Mouse (Mus musculus) hindbrain, embryonic 11.5 days (tissue): ENCODE measurements around the gene Mical2. TPM values are rescaled to one million over a fixed set of nuclear protein-coding genes. Genes with fewer than 3 reads are reported as not detected.

Source experiments
- ATAC-seq: fragments of 200-750 bp; cut with Nextera tagmentation; 2 replicates; pipeline ENCODE4 v1.8.0; 2017; ENCODE audit warnings: mild to moderate bottlenecking, moderate TSS enrichment, moderate library complexity; ENCODE audit not compliant: low FRiP score
- DNase-seq: peaks from one replicate; pipeline ENCODE4 v3.0.0-alpha.2; 2015; ENCODE audit warnings: low spot score
- H3K27ac ChIP-seq: fragments of 300-500 bp; sonication (generic); 2 replicates; pipeline ENCODE4 v1.5.1; 2014; ENCODE audit warnings: mild to moderate bottlenecking, low read depth, low read length
- H3K27me3 ChIP-seq: fragments of 300-500 bp; sonication (generic); 2 replicates; pipeline ENCODE4 v1.6.1; 2014; ENCODE audit warnings: mild to moderate bottlenecking, low read length, moderate library complexity, mixed read lengths; ENCODE audit not compliant: control insufficient read depth, insufficient read depth
- H3K36me3 ChIP-seq: fragments of 300-500 bp; sonication (generic); 2 replicates; pipeline ENCODE4 v1.6.1; 2014; ENCODE audit warnings: mild to moderate bottlenecking, low read length, moderate library complexity, mixed read lengths; ENCODE audit not compliant: control insufficient read depth, insufficient read depth
- H3K4me1 ChIP-seq: fragments of 300-500 bp; sonication (generic); replicated peaks from 2 replicates; pipeline ENCODE4 v1.6.1; 2014; ENCODE audit warnings: low read length, mixed read lengths; ENCODE audit not compliant: control insufficient read depth, insufficient read depth
- H3K4me2 ChIP-seq: fragments of 300-500 bp; sonication (generic); replicated peaks from 2 replicates; pipeline ENCODE4 v1.6.1; 2014; ENCODE audit warnings: mild to moderate bottlenecking, low read depth, low read length
- H3K4me3 ChIP-seq: fragments of 300-500 bp; sonication (generic); 2 replicates; pipeline ENCODE4 v1.5.1; 2014; ENCODE audit warnings: low read depth, low read length
- H3K9ac ChIP-seq: fragments of 300-500 bp; sonication (generic); 2 replicates; pipeline ENCODE4 v1.6.1; 2014; ENCODE audit warnings: low read depth, low read length
- H3K9me3 ChIP-seq: fragments of 300-500 bp; sonication (generic); 2 replicates; pipeline ENCODE4 v1.6.1; 2016; ENCODE audit warnings: low read length; ENCODE audit not compliant: control insufficient read depth
- WGBS: fragments of 180-500 bp; shearing (Covaris S2); extraction: QIAGEN DNeasy Blood & Tissue Kit; methylation state at CpG from one replicate; pipeline ENCODE4 v1.1.7; 2014; 5-methylcytosine and 5-hydroxymethylcytosine counted together
- polyA plus RNA-seq: library from polyadenylated mRNA; unstranded; fragments of >200 nt; fragmentation: Nextera tagmentation; extraction: Ambion mirVana; gene quantifications from 2 replicates; pipeline ENCODE4 v1.2.1, GENCODE M21; 2014

Mical2 gene
- polyA plus RNA-seq, 1 experiment from 2014 or later: 1.7 TPM

GRCm38 (mm10) chr7:112300141-112300540 lies 74.5 kb downstream of the Mical2 start:
- no peak overlapping the region for H3K4me2 ChIP-seq
- H3K4me1 ChIP-seq: no peaks in the 10 kb centered on the region
- no peaks in the 10 kb centered on the region for H3K27me3 ChIP-seq
- 86% methylated on average over 5 of the region's 5 CpGs for WGBS
- no peak overlapping the region for H3K27ac ChIP-seq
- ATAC-seq (no peak), DNase-seq (no peak)
- H3K4me3 ChIP-seq: no peak overlapping the region
- no peak overlapping the region for H3K9ac ChIP-seq
- H3K9me3 ChIP-seq: no peaks in the 10 kb centered on the region
- no peaks in the 10 kb centered on the region for H3K36me3 ChIP-seq

- ATAC-seq (no peak), DNase-seq (no peak)
- Histone ChIP-seq H3K4me1 (no peaks in the 10 kb centered on the region), H3K9ac (no peak overlapping the region), H3K36me3 (no peaks in the 10 kb centered on the region), H3K27ac (no peak overlapping the region), H3K9me3 (no peaks in the 10 kb centered on the region), H3K27me3 (no peaks in the 10 kb centered on the region), H3K4me3 (no peak overlapping the region), H3K4me2 (no peak overlapping the region)
Observed at GRCm38 (mm10) chr7:112301052-112301451, 75.4 kb downstream of the Mical2 start.

DNA sequence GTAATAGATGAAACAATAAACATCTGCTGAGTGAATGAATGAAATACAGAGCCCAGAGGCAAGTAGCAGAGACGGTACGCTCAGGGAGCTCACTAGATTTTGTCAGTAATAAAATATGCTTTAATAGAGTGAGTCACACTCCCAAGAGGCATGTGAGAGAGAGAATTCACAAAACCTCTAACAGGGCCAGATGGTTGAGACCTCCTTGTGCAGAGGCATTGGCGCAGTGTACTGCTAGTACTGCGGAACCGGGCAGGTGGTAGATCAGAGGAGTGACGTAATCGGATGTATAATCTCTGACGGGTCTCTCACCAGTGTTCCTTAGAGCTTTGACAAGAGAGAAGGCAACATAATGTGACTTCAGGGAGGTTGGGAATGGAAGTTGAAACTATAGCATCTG lies 78.7 kb downstream of the Mical2 start:
- Histone ChIP-seq H3K27me3 (no peaks in the 10 kb centered on the region), H3K27ac (no peak overlapping the region), H3K9me3 (no peaks in the 10 kb centered on the region), H3K9ac (no peak overlapping the region), H3K4me2 (no peak overlapping the region), H3K4me3 (no peak overlapping the region), H3K4me1 (no peaks in the 10 kb centered on the region), H3K36me3 (no peaks in the 10 kb centered on the region)
- 91% methylated on average over 8 of the region's 8 CpGs for WGBS
- DNase-seq (no peak), ATAC-seq (no peak)

DNA sequence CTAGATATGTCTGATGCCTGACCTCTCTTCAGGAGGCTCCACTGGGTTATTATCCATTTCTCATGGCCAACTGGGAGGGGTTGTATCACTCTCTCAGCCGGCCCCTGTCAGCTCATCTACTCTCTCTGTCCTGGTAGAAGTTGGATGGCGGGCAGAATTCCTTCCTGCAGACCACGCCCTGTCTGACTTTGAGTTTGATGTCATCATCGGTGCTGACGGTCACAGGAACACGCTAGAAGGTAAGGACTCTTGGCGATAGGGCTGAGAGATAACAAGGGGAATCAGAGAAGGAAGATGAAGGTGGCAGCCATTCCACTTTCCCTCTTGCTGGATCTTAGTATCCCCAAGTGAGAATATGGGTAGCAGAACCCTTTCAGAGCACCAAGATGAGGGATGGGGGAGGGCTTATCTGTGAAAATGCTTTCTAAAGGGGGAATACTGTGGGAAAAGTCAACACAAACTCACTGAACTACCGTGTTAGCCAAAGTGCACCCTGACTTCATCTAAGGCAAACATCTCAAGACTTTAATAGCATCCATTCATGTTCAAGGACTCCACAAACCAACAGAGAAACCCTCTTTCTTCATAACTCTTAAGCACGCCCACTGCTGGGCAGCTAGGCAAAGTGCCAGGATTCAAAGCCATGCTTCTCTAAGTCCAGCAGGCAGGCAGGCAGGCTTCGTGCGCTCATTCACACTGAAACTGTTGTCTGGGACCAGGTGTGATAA lies 83.8 kb downstream of the Mical2 start:
- H3K4me2 ChIP-seq: no peak overlapping the region
- H3K36me3 ChIP-seq: no peaks in the 10 kb centered on the region
- DNase-seq: no peak
- H3K27ac ChIP-seq: no peak overlapping the region
- H3K9me3 ChIP-seq: no peaks in the 10 kb centered on the region
- H3K4me3 ChIP-seq: no peak overlapping the region
- no peaks in the 10 kb centered on the region for H3K27me3 ChIP-seq
- H3K9ac ChIP-seq: no peak overlapping the region
- ATAC-seq: no peak
- 94% methylated on average over 11 of the region's 11 CpGs for WGBS
- H3K4me1 ChIP-seq: no peaks in the 10 kb centered on the region

DNA sequence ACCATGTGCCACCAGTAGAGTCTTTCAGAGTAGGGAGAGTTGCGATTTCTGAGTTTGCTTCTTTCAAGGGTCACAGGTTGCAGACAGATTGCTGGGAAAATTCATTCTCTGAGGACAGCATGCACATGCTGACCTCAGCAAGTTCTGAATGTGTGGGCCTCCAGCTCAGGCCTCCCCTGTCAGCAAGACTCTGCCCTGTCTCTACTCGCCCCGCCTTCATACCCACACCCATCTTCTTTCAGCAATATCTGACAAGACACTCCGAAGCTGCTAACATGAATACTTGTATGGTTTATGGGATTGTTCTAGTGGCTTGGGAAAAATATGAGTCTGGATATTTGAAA lies 84.3 kb downstream of the Mical2 start:
- H3K4me1 ChIP-seq: no peaks in the 10 kb centered on the region
- DNase-seq (no peak), ATAC-seq (no peak)
- no peak overlapping the region for H3K4me3 ChIP-seq
- no peaks in the 10 kb centered on the region for H3K36me3 ChIP-seq
- WGBS: 84% methylated on average over 4 of the region's 4 CpGs
- no peaks in the 10 kb centered on the region for H3K9me3 ChIP-seq
- H3K4me2 ChIP-seq: no peak overlapping the region
- no peak overlapping the region for H3K9ac ChIP-seq
- no peaks in the 10 kb centered on the region for H3K27me3 ChIP-seq
- H3K27ac ChIP-seq: no peak overlapping the region

- Histone ChIP-seq H3K4me1 (no peaks in the 10 kb centered on the region), H3K4me2 (no peak overlapping the region), H3K9ac (no peak overlapping the region), H3K4me3 (no peak overlapping the region), H3K27ac (no peak overlapping the region), H3K36me3 (no peaks in the 10 kb centered on the region), H3K9me3 (no peaks in the 10 kb centered on the region), H3K27me3 (no peaks in the 10 kb centered on the region)
- 85% methylated on average over 5 of the region's 5 CpGs for WGBS
- DNase-seq: no peak
- no peak for ATAC-seq
Observed at GRCm38 (mm10) chr7:112313211-112313610, 87.6 kb downstream of the Mical2 start.

DNA sequence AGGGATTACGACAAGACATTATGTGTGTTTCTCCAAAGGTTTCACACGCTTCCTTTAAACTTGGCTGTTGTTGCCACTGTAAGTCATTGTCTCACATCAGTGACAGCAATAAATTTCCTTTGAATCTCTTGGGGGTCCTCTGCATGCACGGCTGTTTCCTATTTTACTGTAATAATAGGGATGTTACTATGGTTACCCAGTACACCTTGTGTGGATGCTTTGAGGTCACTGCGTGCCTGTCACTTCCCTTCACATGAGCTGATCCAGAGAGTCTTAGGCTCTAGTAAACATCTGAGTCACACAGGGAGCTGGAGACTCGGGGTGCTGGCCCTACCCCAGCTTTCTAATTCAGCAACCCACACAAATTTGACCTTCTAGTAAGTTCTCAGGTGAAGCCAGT lies 88.0 kb downstream of the Mical2 start:
- Histone ChIP-seq H3K27me3 (no peaks in the 10 kb centered on the region), H3K27ac (no peak overlapping the region), H3K36me3 (no peaks in the 10 kb centered on the region), H3K4me2 (no peak overlapping the region), H3K4me3 (no peak overlapping the region), H3K4me1 (no peaks in the 10 kb centered on the region), H3K9ac (no peak overlapping the region), H3K9me3 (no peaks in the 10 kb centered on the region)
- ATAC-seq (no peak), DNase-seq (no peak)
- 64% methylated on average over 5 of the region's 5 CpGs for WGBS

GRCm38 (mm10) chr7:112316239-112316638 lies 90.6 kb downstream of the Mical2 start:
- 93% methylated on average over 1 of the region's 1 CpGs for WGBS
- Histone ChIP-seq H3K9me3 (no peaks in the 10 kb centered on the region), H3K27ac (no peak overlapping the region), H3K4me3 (no peak overlapping the region), H3K27me3 (no peaks in the 10 kb centered on the region), H3K36me3 (no peaks in the 10 kb centered on the region), H3K9ac (no peak overlapping the region), H3K4me2 (no peak overlapping the region), H3K4me1 (no peaks in the 10 kb centered on the region)
- ATAC-seq (no peak), DNase-seq (no peak)

DNA sequence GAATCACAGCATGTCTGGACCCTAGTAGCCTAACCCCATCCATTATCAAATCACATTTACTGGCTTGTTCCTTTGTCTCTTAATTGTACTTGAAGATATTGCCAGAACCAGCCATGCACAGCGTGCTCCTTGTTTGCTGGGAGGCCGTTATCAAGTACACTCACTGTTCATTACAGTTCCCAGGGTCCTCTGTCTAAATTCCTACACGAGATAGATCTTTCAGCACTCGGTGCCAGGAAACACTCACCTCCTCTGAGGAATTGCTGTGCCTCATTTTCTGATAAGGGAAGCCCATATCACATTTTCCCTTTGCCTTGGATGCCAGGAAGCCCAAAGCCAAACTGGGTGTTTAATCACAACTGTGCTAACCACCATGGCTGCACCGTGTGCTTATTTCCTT lies 91.8 kb downstream of the Mical2 start:
- ATAC-seq (no peak), DNase-seq (no peak)
- no peak overlapping the region for H3K4me2 ChIP-seq
- 78% methylated on average over 5 of the region's 5 CpGs for WGBS
- no peaks in the 10 kb centered on the region for H3K27me3 ChIP-seq
- H3K27ac ChIP-seq: no peak overlapping the region
- H3K4me1 ChIP-seq: no peaks in the 10 kb centered on the region
- no peaks in the 10 kb centered on the region for H3K36me3 ChIP-seq
- no peak overlapping the region for H3K9ac ChIP-seq
- H3K9me3 ChIP-seq: no peaks in the 10 kb centered on the region
- no peak overlapping the region for H3K4me3 ChIP-seq
